Mouse (Mus musculus) lung, adult 2 months (tissue): Measurements from ENCODE around the gene Lemd2.

Source experiments
- CTCF ChIP-seq: fragments of 200-500 bp; IDR thresholded peaks from 2 replicates; pipeline ENCODE4 v1.5.1; 2011; ENCODE audit warnings: mild to moderate bottlenecking, low read length, control low read depth; ENCODE audit not compliant: insufficient read depth
- POLR2A ChIP-seq: fragments of 200-500 bp; IDR thresholded peaks from 2 replicates; pipeline ENCODE4 v1.6.1; 2011; ENCODE audit warnings: low read depth, mild to moderate bottlenecking, control low read depth, low read length, borderline replicate concordance; ENCODE audit errors: extremely low read depth

GRCm38 (mm10) chr17:27229710-27230454, 25.6 kb upstream of the Lemd2 start:
- no peak for TF ChIP-seq CTCF
- no peak for TF ChIP-seq POLR2A
